Mouse (Mus musculus) hindbrain, embryonic 16.5 days (tissue): ENCODE results near the gene Gm43738. TPM values are rescaled to one million over a fixed set of nuclear protein-coding genes. Genes with fewer than 3 reads are reported as not detected.
A peak's percentile ranks its signal among the peaks of the same experiment; 100 is the strongest.

Source experiments
- ATAC-seq: fragments of 200-750 bp; cut with Nextera tagmentation; 2 replicates; pipeline ENCODE4 v1.8.0; 2017; ENCODE audit warnings: moderate TSS enrichment, moderate library complexity
- H3K27ac ChIP-seq: fragments of 300-500 bp; sonication (generic); 2 replicates; pipeline ENCODE4 v1.5.1; 2014; ENCODE audit warnings: low read depth, mild to moderate bottlenecking, control low read depth, low read length, moderate library complexity
- H3K27me3 ChIP-seq: fragments of 300-500 bp; sonication (generic); replicated peaks from 2 replicates; pipeline ENCODE4 v1.6.1; 2014; ENCODE audit warnings: low read length; ENCODE audit not compliant: control insufficient read depth, insufficient read depth
- H3K36me3 ChIP-seq: fragments of 300-500 bp; sonication (generic); 2 replicates; pipeline ENCODE4 v1.6.1; 2014; ENCODE audit warnings: mild to moderate bottlenecking, low read length, moderate library complexity, mixed read lengths; ENCODE audit not compliant: control insufficient read depth, insufficient read depth
- H3K4me1 ChIP-seq: fragments of 300-500 bp; sonication (generic); 2 replicates; pipeline ENCODE4 v1.6.1; 2014; ENCODE audit warnings: low read depth, low read length; ENCODE audit not compliant: control insufficient read depth, insufficient read depth
- H3K4me2 ChIP-seq: fragments of 300-500 bp; sonication (generic); 2 replicates; pipeline ENCODE4 v1.6.1; 2014; ENCODE audit warnings: mild to moderate bottlenecking, low read length, control low read depth, moderate library complexity
- H3K4me3 ChIP-seq: fragments of 300-500 bp; sonication (generic); 2 replicates; pipeline ENCODE4 v1.5.1; 2014; ENCODE audit warnings: mild to moderate bottlenecking, low read length, control low read depth, moderate library complexity
- H3K9ac ChIP-seq: fragments of 300-500 bp; sonication (generic); 2 replicates; pipeline ENCODE4 v1.6.1; 2014; ENCODE audit warnings: low read depth, mild to moderate bottlenecking, control low read depth, low read length, moderate library complexity
- H3K9me3 ChIP-seq: fragments of 300-500 bp; sonication (generic); 2 replicates; pipeline ENCODE4 v1.6.1; 2014; ENCODE audit warnings: mild to moderate bottlenecking, low read length, moderate library complexity; ENCODE audit not compliant: control insufficient read depth
- WGBS: fragments of 180-500 bp; shearing (Covaris S2); extraction: QIAGEN DNeasy Blood & Tissue Kit; methylation state at CpG from one replicate; pipeline ENCODE4 v1.1.7; 2014; 5-methylcytosine and 5-hydroxymethylcytosine counted together
- polyA plus RNA-seq: library from polyadenylated mRNA; unstranded; fragments of >200 nt; fragmentation: Nextera tagmentation; extraction: Ambion mirVana; gene quantifications from 2 replicates; pipeline ENCODE4 v1.2.1, GENCODE M21; 2015

The Gm43738 gene
- polyA plus RNA-seq, 1 experiment from 2014 or later: not detected

DNA sequence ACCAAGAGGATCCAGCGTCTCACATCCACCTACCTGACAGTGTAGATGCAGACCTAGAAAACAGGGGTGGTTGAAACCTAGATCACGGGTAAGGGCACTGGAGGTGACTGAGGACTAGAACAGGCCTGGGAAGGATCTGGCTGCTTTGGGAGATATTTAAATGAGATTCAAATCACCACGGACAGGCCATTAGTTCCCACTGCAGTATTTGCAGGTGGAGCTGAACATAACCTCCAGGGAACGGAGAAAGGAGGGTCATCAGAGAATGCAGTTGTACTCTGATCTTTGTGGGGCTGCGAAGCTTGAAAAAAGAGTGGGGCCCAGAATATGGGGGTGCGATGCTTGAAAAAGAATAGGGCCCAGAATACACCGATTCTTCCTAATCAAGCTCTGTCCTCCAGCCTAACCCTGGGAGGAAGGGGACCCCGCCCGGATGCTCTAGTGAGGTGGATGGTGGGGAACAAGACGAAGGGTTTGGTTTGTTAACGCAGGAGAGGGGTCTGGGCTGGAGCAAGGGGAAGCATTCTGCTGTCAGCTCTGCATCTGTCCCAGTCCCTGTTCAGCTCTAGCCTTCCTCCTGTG is 8.3 kb downstream of the Gm43738 start:
- peak; percentile 44 for ATAC-seq
- Histone ChIP-seq H3K4me3 (peak overlapping the region; percentile 70), H3K27me3 (no peaks in the 10 kb centered on the region), H3K27ac (peak overlapping the region; percentile 84), H3K9me3 (no peaks in the 10 kb centered on the region), H3K4me2 (peak overlapping the region; percentile 95), H3K9ac (peak overlapping the region; percentile 78), H3K4me1 (peaks cover 18% of the 10 kb centered on the region), H3K36me3 (peaks cover 26% of the 10 kb centered on the region)
- 16% methylated on average over 11 of the region's 11 CpGs for WGBS

GRCm38 (mm10) chr3:89091811-89092508 is 8.9 kb downstream of the Gm43738 start:
- peak overlapping the region; percentile 70 for H3K4me3 ChIP-seq
- no peak for ATAC-seq
- H3K27ac ChIP-seq: peak overlapping the region; percentile 9; the same call in 1 of the 2 replicates
- peak overlapping the region; percentile 95 for H3K4me2 ChIP-seq
- H3K9ac ChIP-seq: peak overlapping the region; percentile 78
- 7% methylated on average over 20 of the region's 20 CpGs for WGBS
- no peaks in the 10 kb centered on the region for H3K27me3 ChIP-seq
- H3K9me3 ChIP-seq: no peaks in the 10 kb centered on the region
- peaks cover 18% of the 10 kb centered on the region for H3K4me1 ChIP-seq
- H3K36me3 ChIP-seq: peaks cover 29% of the 10 kb centered on the region

- H3K9ac ChIP-seq: peak overlapping the region; percentile 78
- peak overlapping the region; percentile 70 for H3K4me3 ChIP-seq
- peaks cover 26% of the 10 kb centered on the region for H3K36me3 ChIP-seq
- peak; percentile 48 for ATAC-seq
- peaks cover 18% of the 10 kb centered on the region for H3K4me1 ChIP-seq
- H3K27ac ChIP-seq: peak overlapping the region; percentile 69
- no peaks in the 10 kb centered on the region for H3K27me3 ChIP-seq
- under 1% methylated on average over 65 of the region's 74 CpGs for WGBS
- H3K4me2 ChIP-seq: peak overlapping the region; percentile 95
- H3K9me3 ChIP-seq: no peaks in the 10 kb centered on the region
These were observed 9.9 kb downstream of the Gm43738 start for GRCm38 (mm10) chr3:89090694-89091655.

GRCm38 (mm10) chr3:89089882-89090591 is 10.9 kb downstream of the Gm43738 start:
- Histone ChIP-seq H3K4me2 (peak overlapping the region; percentile 95), H3K27me3 (no peaks in the 10 kb centered on the region), H3K9ac (peak overlapping the region; percentile 78), H3K36me3 (peaks cover 22% of the 10 kb centered on the region), H3K4me3 (peak overlapping the region; percentile 70), H3K27ac (peak overlapping the region; percentile 69), H3K4me1 (peaks cover 18% of the 10 kb centered on the region), H3K9me3 (no peaks in the 10 kb centered on the region)
- peak; percentile 75 for ATAC-seq
- WGBS: under 1% methylated on average over 24 of the region's 40 CpGs

- WGBS: 66% methylated on average over 14 of the region's 14 CpGs
- peaks cover 18% of the 10 kb centered on the region for H3K4me1 ChIP-seq
- no peak overlapping the region for H3K4me3 ChIP-seq
- H3K36me3 ChIP-seq: peaks cover 27% of the 10 kb centered on the region
- H3K27me3 ChIP-seq: no peaks in the 10 kb centered on the region
- peak overlapping the region; percentile 95 for H3K4me2 ChIP-seq
- H3K9me3 ChIP-seq: no peaks in the 10 kb centered on the region
- H3K27ac ChIP-seq: no peak overlapping the region
- no peak for ATAC-seq
- H3K9ac ChIP-seq: no peak overlapping the region
These were observed 11.9 kb downstream of the Gm43738 start for GRCm38 (mm10) chr3:89088974-89089373.

GRCm38 (mm10) chr3:89087338-89088110 is 13.4 kb downstream of the Gm43738 start:
- 33% methylated on average over 21 of the region's 21 CpGs for WGBS

DNA sequence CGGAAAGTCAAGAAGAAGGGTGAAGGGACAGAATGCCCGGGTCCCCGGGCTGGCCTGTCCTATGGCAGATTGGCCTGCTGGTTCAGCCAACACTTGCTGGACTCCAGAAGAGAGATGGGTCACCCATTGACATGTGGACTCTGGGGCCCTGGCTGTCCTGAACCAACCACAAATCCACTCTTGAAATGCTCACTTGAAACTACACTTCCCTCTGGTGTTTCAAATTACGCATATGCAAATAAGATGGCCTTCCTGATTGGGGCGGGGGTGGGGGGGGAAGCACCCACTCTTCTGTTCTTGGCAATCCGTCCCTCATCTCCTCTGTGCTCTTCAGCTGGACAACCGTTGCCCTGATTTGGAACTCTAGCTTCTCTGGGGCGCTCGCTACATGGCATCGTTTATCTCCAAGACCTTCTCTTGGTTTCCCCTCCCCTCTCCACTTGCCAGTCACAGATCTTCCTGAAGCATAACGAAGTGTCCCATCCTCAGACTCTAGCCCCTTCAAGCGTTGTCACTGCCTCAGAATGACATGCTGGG is 16.2 kb downstream of the Gm43738 start:
- H3K9me3 ChIP-seq: no peaks in the 10 kb centered on the region
- peaks cover 10% of the 10 kb centered on the region for H3K4me1 ChIP-seq
- H3K9ac ChIP-seq: no peak overlapping the region
- H3K27me3 ChIP-seq: no peaks in the 10 kb centered on the region
- no peak overlapping the region for H3K27ac ChIP-seq
- peaks cover 29% of the 10 kb centered on the region for H3K36me3 ChIP-seq
- WGBS: 88% methylated on average over 12 of the region's 12 CpGs
- no peak overlapping the region for H3K4me3 ChIP-seq
- ATAC-seq: no peak
- no peak overlapping the region for H3K4me2 ChIP-seq

More at GRCm38 (mm10) chr3:89087338-89088110, 13.4 kb downstream of the Gm43738 start:
- H3K4me3 ChIP-seq: no peak overlapping the region
- H3K27me3 ChIP-seq: no peaks in the 10 kb centered on the region
- no peak overlapping the region for H3K9ac ChIP-seq
- no peak overlapping the region for H3K27ac ChIP-seq
- no peak overlapping the region for H3K4me2 ChIP-seq
- no peak for ATAC-seq
- H3K36me3 ChIP-seq: peaks cover 29% of the 10 kb centered on the region
- H3K4me1 ChIP-seq: peaks cover 18% of the 10 kb centered on the region
- H3K9me3 ChIP-seq: no peaks in the 10 kb centered on the region

DNA sequence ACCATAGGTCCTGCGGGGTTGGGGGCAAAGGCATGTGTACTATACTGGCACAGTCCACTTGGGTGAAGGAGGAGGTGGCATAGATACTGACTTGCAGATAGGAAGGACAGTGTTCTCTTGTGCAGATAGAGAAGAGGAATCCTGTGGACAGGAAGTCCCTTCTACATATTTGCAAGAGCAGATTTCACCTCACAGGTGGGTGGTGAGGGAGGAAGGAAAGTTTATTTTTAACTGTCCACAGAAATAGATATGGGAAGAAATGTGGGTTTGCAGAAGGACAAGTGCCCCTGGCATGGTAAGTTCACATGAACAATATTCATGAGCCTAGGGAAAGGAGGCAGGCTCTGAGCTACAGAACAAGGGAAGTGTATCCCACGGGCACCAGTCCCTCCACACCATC is 16.8 kb downstream of the Gm43738 start:
- Histone ChIP-seq H3K36me3 (peaks cover 35% of the 10 kb centered on the region), H3K4me2 (no peak overlapping the region), H3K27ac (0 out of 2 replicates have a peak overlapping the region, but pooled peaks have one; percentile 5), H3K4me1 (peaks cover 4% of the 10 kb centered on the region), H3K9ac (no peak overlapping the region), H3K27me3 (no peaks in the 10 kb centered on the region), H3K4me3 (no peak overlapping the region), H3K9me3 (no peaks in the 10 kb centered on the region)
- WGBS: 82% methylated on average over 2 of the region's 2 CpGs
- ATAC-seq: no peak
